Mouse (Mus musculus) kidney, adult 2 months (tissue): ENCODE results near the gene Sbno1.

Experiments
- CTCF ChIP-seq: fragments of 200-500 bp; conservative IDR thresholded peaks from 2 replicates; pipeline ENCODE4 v1.5.1; 2011; ENCODE audit warnings: low read depth, mild to moderate bottlenecking, control low read depth, low read length, moderate library complexity, mixed read lengths; ENCODE audit not compliant: insufficient read depth, insufficient read length
- POLR2A ChIP-seq: fragments of 200-500 bp; IDR thresholded peaks from one replicate; pipeline ENCODE4 v1.6.1; 2011; ENCODE audit warnings: low read depth, low read length, control low read depth

DNA sequence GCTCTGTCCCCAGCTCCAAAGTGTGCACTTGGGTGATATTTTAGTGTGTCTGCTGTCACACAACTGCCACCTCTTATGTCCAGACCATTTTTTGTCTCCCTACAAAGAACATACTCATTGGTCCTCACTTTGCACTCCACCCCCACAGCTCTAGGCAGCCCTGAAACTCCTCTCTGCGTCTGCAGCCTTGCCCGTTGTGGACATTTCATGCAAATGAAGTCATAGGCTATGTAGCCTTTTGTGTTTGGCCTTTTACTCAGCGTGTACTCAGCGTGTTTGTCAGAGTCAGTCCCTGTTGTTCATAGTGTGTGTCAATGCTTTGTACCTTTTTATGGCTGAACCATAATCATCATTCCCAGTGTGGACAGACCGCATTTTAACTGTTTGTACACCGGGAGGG, 23.7 kb upstream of the Sbno1 start:
- TF ChIP-seq CTCF (no peak), POLR2A (no peak)
